Mouse (Mus musculus): ENCODE measurements around the gene Aldoart2. TPM values are rescaled to one million over a fixed set of nuclear protein-coding genes. Genes with fewer than 3 reads are reported as not detected.
"Not testable (repeated sequence)": the region's sequence is repeated elsewhere in the genome, so short reads cannot be mapped to it uniquely, and the experiment has no call there.

Gene Aldoart2
- total RNA-seq (2021) = under 1 TPM in 1 of 2 experiments, not detected in 1; 0.20 TPM
- long read RNA-seq, partial matches to known transcripts = 0 of 1 reads
- long read RNA-seq, other reads (novel, unspliced or antisense) = 0 of 1 reads

DNA sequence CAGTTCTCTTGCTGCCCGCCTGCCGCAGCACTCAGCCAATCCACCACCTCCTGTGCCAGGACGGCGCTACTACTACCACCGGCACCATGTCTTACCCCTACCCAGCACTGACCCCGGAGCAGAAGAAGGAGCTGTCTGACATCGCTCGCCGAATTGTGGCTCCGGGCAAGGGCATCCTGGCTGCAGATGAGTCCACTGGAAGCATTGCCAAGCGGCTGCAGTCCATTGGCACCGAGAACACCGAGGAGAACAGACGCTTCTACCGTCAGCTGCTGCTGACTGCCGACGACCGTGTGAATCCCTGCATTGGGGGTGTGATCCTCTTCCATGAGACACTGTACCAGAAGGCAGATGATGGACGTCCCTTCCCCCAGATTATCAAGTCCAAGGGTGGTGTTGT is at the start of gene Aldoart2:
Gene Aldoart2 (plus strand): TSS at position 34 of the 400 bp plus-strand sequence.
- DNase-seq (ENCODE audit: low spot score in 2 of 2) = no peak

DNA sequence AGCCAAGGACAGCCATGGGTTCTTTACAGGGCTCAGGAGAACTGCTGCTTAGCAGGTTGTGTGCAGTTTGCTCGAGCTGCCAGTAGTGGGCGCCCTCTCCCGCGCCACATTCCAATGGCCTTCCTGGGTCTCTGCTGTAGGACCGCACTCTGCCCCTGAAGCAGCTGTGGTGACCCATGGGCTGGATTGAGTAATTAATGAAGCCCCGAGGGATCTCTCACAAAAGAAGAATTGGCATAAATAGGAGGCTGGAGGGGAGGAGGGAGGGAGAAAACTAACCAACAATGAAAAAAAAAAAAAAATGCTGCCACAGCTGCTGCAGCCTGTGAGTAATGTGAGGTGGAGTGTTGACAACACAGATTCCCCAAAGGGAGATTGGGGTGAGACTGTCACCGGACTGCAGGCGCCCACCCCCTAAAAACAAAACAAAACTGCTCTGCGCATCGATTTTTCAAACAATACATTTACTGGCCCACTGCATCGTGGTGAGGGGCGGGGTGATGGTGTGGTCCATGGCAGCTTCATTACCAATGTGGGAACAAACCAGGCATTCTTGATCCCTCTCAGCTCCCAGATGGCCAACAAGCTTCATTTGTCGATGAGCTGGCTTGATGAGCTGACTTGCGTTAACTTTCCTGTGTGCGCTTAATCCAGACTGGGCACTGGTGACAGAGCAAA is 46.8 kb upstream of the Aldoart2 start:
- DNase-seq (ENCODE audit: low spot score in 2 of 2) = peak in 1 of 2 experiments; percentile 42

GRCm38 (mm10) chr12:55526983-55527752 is 37.9 kb upstream of the Aldoart2 start:
- peak; percentile 8 to 18 for DNase-seq (ENCODE audit: low spot score in 2 of 2)

DNA sequence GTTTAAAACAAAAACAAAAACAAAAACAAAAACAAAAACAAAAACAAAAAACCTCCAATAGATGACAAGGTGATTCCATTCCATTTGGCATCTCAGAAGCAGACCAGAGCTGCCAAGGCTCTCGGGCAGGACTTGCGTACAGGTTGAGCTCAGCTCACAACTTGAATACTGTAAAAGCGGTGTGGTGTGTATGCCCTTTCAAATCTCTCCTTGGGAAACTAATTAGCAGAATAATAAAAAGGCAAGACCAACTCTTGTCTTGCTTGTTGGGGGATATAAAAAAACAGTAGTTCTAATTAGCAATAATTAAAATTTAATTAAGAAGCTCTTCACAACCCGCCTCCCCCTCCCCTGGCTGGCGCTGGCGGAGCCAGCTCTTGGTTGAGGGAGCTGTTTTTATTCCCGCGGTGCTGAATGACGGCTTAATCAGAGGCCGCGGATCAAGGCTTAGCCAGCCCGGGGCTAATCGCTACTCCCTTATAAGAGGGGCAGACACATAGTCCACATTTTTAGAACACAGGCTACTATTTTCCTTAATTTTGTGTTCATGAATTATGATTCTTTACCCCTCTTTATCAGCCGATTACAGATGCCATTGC is 28.4 kb upstream of the Aldoart2 start:
- DNase-seq (ENCODE audit: low spot score in 2 of 2) = no peak

DNA sequence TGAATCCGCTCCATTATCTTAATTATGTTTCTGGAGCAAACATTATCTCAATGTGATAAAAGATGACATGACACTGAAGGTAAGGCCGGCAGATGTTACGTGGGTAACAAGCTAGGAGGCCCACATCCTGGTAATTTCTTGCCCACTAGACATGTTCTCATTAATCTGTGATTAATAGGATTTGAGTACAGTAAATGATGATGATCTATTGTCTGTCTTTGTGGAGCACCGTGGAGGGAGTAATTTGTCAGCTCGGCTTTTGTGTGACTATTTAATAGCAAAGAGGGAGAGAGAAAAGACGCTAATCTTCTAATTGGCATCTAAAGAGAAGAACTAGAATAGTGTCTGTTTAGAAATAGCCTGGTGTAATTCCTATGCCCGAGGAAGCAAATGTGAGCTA is 27.3 kb upstream of the Aldoart2 start:
- no peak for DNase-seq (ENCODE audit: low spot score in 2 of 2)

DNA sequence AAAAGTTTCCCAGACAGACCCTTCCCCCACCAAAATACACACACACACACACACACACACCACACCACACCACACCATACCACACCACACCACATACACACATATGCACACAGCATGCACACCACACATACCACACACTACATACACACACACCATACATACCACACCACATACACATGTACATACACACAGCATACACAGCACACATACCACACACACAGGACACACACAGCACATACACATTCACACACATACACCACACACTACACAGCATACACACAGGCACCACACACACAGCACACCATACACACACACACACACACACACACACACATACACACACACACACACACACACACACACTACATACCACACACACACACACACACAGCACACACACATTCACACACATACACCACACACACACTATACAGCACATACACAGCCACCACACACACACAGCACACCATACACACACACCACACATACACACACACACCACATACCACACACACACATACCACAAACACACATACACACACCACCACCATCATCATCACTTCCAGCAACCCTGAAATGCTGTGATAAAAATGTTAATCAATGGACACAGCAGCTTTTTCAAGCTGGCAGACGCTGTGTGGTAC is 26.6 kb upstream of the Aldoart2 start:
- DNase-seq (ENCODE audit: low spot score in 2 of 2) = no peak

GRCm38 (mm10) chr12:55539157-55539556 is 25.9 kb upstream of the Aldoart2 start:
- no peak for DNase-seq (ENCODE audit: low spot score in 2 of 2)

DNA sequence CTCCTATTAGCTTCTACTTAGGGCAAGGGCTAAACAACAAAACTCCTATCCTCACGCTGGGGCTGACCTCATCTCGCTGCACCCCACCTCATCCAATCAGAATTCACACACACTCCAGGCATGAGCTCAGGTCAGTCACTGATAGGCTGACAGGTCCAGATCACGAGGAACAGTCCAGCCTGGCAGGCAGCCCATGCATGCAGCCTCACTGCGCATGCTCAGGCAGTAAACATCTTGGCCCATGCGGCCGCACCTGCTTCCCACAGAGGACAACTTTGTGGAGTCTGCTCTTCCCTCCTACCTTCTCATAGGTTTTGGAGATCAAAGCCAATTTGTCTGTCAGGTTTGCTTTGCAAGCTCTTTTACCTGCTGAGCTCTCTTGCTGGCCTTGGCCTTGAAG is 10.1 kb upstream of the Aldoart2 start:
- not testable (repeated sequence) for DNase-seq (ENCODE audit: low spot score in 2 of 2)

GRCm38 (mm10) chr12:55557866-55558265 is 7.2 kb upstream of the Aldoart2 start:
- no peak for DNase-seq (ENCODE audit: low spot score in 2 of 2)

GRCm38 (mm10) chr12:55559184-55559855 is 5.7 kb upstream of the Aldoart2 start:
- no peak for DNase-seq (ENCODE audit: low spot score in 2 of 2)

DNA sequence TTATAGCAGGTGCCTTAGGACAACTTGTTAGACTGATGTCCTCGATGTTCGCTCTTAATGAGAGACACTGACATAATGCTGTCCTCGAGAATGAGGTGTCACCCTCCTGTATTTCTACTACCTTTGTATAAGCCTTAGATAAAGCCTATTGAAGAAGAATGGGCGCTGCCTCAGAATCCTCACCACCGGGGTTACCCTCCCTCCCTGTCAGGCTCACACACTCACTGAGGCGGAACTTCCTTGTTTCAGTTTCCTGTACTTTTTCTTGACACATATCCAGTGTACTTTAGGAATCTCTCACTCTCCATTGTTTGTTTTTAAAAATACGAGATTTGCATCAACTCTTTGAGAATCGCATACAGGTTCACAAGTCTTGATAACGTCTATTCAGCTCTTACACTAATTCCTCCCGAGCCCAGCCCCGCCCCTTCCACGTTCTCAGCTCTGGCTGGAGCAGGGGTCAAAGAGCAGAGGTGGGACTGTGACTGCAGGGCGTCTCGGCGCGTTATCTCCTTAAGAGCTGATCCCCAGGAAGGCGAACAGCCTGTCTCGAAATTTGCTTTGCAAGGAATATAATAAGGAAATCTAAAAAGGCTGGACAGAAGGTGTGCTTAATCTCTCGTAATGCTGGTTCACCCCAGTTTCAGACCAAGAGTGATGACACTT is 4.9 kb upstream of the Aldoart2 start:
- DNase-seq (ENCODE audit: low spot score in 2 of 2) = no peak

DNA sequence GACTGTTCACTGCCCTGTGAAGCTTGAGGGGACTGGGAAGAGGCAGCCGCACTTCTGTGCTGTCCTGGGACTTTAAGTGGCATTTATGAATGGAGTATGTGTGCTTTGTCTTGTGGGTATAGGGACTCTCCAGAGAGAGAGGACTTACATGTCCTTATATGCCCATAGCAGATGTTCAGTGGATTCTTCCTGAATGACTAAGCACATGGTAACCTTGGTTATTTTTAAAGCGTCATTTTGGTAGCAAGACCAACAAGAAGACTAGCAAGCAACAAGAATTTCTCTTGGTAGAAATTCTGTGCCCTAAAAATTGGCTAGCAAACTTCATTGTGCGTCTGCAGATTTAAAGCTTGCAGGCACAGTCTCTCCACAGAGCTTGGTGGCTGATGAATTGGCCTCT is 1.3 kb upstream of the Aldoart2 start:
- DNase-seq (ENCODE audit: low spot score in 2 of 2) = no peak

- no peak for DNase-seq (ENCODE audit: low spot score in 2 of 2)
Observed at GRCm38 (mm10) chr12:55564187-55564963, 664 bp upstream of the Aldoart2 start.

DNA sequence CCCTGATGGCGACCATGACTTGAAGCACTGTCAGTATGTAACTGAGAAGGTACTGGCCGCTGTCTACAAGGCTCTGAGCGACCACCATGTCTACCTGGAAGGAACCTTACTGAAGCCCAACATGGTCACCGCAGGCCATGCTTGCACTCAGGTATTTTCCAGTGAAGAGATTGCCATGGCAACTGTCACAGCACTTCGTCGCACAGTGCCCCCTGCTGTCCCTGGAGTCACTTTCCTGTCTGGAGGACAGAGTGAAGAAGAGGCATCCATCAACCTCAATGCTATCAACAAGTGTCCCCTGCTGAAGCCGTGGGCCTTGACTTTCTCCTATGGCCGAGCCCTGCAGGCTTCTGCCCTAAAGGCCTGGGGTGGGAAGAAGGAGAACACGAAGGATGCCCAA is 828 bp downstream of the Aldoart2 start:
- no peak for DNase-seq (ENCODE audit: low spot score in 2 of 2)

- no peak for DNase-seq (ENCODE audit: low spot score in 2 of 2)
Observed at GRCm38 (mm10) chr12:55566837-55567236, 1.8 kb downstream of the Aldoart2 start.

- DNase-seq (ENCODE audit: low spot score in 2 of 2) = no peak
Observed at GRCm38 (mm10) chr12:55568466-55568865, 3.4 kb downstream of the Aldoart2 start.

DNA sequence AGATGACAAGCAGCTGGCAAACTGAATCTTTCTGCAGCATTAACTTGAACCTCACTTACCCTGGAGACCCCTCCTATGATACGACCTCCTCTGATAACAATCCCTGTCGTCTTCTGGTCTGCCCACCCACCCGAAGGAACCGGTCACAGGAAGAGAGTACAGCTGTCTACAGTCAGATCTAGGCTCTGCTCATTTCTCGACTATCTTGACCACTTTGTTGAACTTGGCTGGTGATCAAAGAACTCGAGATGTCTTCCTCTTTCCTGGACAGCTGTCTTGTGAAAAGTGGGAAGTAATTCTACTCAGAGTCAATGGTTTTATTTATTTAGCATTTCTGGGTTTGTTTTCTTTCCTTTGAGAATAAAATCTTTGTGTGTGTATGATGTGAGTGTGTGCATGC is 4.6 kb downstream of the Aldoart2 start:
- DNase-seq (ENCODE audit: low spot score in 2 of 2) = no peak

- DNase-seq (ENCODE audit: low spot score in 2 of 2) = no peak
Observed at GRCm38 (mm10) chr12:55570646-55571045, 5.6 kb downstream of the Aldoart2 start.

DNA sequence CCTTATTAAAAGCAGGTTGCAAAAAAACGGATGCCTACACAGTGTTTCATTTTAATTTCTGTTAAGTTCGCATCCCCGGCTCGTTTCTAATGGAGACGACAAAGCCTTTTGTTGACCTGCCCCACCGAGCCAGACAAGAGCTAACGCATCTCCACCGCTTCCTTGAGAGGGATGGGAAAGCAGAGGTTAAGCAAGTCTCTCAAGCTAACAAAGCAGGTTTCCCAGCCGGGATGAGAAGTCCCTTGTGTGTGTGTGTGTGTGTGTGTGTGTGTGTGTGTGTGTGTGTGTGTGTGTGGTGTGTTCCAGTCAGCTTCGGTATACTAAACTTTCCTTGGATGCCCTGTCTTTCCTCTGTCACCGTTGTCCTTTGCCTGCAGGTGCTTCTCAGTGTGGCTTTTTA is 6.1 kb downstream of the Aldoart2 start:
- DNase-seq (ENCODE audit: low spot score in 2 of 2) = no peak

DNA sequence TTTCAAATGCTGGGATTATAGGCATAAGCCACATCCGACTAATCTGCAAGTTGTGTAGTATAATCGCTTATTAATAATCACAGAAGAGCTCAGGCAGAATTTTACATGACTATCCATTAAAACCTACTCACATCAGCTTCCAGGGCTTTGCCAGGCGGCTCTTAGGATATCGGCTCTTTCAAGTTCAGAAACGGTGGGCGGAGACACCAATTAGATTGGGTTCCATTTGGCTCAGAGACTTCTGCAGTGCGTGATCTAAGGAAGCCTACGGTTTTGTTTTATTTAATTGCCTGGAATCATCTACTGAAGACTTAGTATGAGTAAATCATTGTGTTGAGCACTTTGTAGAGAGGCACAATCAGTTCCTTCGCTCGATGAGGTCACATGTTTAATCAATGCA is 6.6 kb downstream of the Aldoart2 start:
- no peak for DNase-seq (ENCODE audit: low spot score in 2 of 2)

Data from layer of hippocampus, adult 18-20 months (tissue).